Mouse (Mus musculus) granulocyte monocyte progenitor cell, adult 5-6 weeks (primary cell): ENCODE results near the gene Bivm. TPM values are rescaled to one million over a fixed set of nuclear protein-coding genes. Genes with fewer than 3 reads are reported as not detected.

ENCODE experiments used
- ATAC-seq: replicated peaks from 2 replicates; pipeline ENCODE4 v1.8.0; 2016; ENCODE audit warnings: mild to moderate bottlenecking, moderate TSS enrichment, inconsistent platforms; ENCODE audit not compliant: poor library complexity, severe bottlenecking
- total RNA-seq, 2 experiments: library from RNA; stranded (forward) in 1 of 2; stranded (reverse) in 1 of 2; fragments of 200-712, 200-1000 nt in 1 of 2; fragments of >200 nt in 1 of 2; fragmentation: Nextera tagmentation in 1 of 2; gene quantifications; 2 replicates each; pipeline ENCODE4 v1.2.3; 2014 to 2017

Gene Bivm
- total RNA-seq, 2 experiments from 2014 or later, result 7.0 to 11.5 TPM

DNA sequence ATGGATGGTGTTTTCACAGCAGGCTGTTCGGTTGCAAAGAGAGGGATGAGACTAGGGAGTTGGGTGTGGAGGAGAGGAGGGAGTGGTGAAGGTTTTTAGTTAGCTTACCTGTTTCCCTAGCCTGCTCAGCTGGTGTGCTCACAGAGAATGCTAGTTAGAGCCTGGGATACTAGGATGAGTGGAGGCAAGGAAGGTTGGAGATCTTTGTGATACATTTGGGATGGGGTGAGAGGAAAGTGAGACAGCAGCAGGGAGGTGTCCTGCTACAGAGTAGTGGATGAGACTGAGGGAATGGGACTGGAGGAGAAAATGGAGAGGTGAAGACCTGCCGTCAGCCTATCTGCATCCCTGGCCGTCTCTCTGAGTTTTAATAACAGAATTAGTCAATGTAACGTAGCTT lies 53.9 kb downstream of the Bivm start:
- no peak for ATAC-seq

DNA sequence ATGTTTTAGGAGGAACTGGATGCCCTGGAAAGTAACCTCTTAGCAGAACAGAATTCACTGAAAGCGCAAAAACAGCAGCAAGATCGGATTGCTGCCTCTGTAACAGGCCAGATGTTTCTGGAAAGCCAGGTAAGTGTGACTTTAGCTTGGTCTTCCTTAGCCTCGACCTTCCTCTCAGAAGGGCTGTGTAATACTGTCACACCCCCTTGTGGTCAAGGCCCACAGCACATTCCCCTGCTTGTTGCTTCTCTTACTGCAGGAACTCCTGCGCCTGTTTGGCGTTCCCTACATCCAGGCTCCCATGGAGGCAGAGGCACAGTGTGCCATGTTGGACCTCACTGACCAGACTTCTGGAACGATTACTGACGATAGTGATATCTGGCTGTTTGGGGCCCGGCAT lies 55.1 kb downstream of the Bivm start:
- ATAC-seq, result 0 out of 2 replicates have a peak, but pooled peaks have one; percentile 40

DNA sequence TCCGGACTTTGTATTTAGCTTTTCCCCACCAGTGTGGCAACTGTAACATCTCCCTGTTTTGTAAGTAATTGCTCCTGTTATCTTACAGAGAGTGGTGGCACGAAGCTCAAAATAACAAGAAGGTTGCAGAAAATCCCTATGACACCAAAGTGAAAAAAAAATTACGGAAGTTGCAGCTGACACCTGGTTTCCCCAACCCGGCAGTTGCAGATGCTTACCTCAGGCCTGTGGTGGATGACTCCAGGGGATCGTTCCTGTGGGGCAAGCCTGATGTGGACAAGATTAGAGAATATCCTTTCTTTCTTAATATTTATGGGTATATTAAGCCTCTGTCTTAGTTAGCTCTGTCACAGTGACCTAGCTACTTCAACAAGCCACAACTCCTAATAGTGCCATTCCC lies 59.3 kb downstream of the Bivm start:
- ATAC-seq, result no peak

DNA sequence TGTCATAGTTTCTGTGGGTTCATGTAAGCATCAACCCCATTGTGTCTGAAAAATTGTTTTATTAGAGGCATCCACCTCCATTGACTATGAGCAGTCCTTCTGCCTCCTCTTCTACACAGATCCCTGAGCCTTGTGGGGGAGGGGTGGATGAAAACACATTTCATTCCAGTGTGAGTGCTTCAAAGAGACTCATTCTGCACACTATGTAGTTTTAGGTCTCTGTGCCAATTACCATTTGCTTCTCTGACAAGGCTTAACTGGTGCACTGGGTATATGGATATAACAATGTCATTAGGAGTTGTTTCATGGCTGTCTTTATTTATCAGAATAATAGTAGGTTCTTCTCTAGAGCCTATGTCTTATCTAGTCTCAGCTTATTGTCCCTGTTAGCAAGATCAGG lies 67.6 kb downstream of the Bivm start:
- no peak for ATAC-seq

Other genes with a start within 250 kb of the Bivm start
- gene Tpp2, start 185.3 kb upstream of the Bivm start, total RNA-seq (2014; fragmentation: Nextera tagmentation), result 54.1 and 62.1 TPM in 2 replicates
- 75.9 and 82.9 TPM in 2 replicates for gene Tpp2, start 185.3 kb upstream of the Bivm start, total RNA-seq (2017)
- 0.94 TPM in 1 of 2 replicates, not detected in the other for gene Mettl21c, start 98.9 kb upstream of the Bivm start, total RNA-seq (2014; fragmentation: Nextera tagmentation)
- not detected in 2 replicates for gene Mettl21c, start 98.9 kb upstream of the Bivm start, total RNA-seq (2017)
- gene Gm8251, start 57.0 kb upstream of the Bivm start, total RNA-seq (2014; fragmentation: Nextera tagmentation), result 0.15 and 0.19 TPM in 2 replicates
- 0.05 and 0.30 TPM in 2 replicates for gene Gm8251, start 57.0 kb upstream of the Bivm start, total RNA-seq (2017)
- gene Tex30, start 16.5 kb upstream of the Bivm start, total RNA-seq (2014; fragmentation: Nextera tagmentation), result 64.6 and 67.6 TPM in 2 replicates
- gene Tex30, start 16.5 kb upstream of the Bivm start, total RNA-seq (2017), result 51.4 and 74.2 TPM in 2 replicates
- 38.3 and 40.7 TPM in 2 replicates for gene Kdelc1, start 149 bp upstream of the Bivm start, total RNA-seq (2014; fragmentation: Nextera tagmentation)
- gene Kdelc1, start 149 bp upstream of the Bivm start, total RNA-seq (2017), result 33.4 and 35.5 TPM in 2 replicates
- 7.8 and 11.2 TPM in 2 replicates for gene Ercc5, start 28.8 kb downstream of the Bivm start, total RNA-seq (2014; fragmentation: Nextera tagmentation)
- 4.8 and 7.9 TPM in 2 replicates for gene Ercc5, start 28.8 kb downstream of the Bivm start, total RNA-seq (2017)
- not detected in 2 replicates for gene Mettl21e, start 100.0 kb downstream of the Bivm start, total RNA-seq (2014; fragmentation: Nextera tagmentation)
- not detected in 2 replicates for gene Mettl21e, start 100.0 kb downstream of the Bivm start, total RNA-seq (2017)